Mouse (Mus musculus): ENCODE results near the gene AL732309.1.

DNA sequence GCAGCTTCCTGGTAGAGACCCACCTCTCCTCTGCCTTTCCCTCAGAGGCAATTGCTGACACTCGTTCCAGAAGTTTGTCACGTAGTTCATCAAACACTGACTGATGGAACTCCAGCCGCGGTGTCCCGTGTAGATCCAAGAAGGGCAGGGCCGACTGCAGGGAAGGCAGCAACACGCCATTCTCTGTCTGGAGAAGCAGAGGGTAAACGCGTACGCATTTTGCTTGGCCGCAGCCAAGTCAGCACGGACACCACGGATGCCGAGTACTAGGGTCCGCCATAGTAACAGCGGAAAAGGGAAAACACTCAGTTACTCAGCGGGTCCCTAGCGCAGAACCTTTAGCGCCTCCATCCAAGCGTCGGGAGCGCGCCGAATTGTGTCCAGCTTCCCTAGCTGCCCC lies 36.0 kb downstream of the AL732309.1 start:
- TF ChIP-seq CTCF (conservative IDR thresholded peaks at IDR 0.05; ENCODE audit: low read length) (no peak), NANOG (IDR thresholded peaks at IDR 0.05; ENCODE audit: borderline replicate concordance, low read length) (no peak), POU5F1 (IDR thresholded peaks at IDR 0.05; ENCODE audit: borderline replicate concordance, low read length) (no peak)
